Mouse (Mus musculus) cerebellum, adult 9-11 months (tissue): Measurements from ENCODE around the gene CT030661.1.
"Not testable (repeated sequence)": the region's sequence is repeated elsewhere in the genome, so short reads cannot be mapped to it uniquely, and the experiment has no call there.

ENCODE experiments used
- DNase-seq: peaks from one replicate; pipeline ENCODE4 v3.0.0; 2022

Gene CT030661.1

DNA sequence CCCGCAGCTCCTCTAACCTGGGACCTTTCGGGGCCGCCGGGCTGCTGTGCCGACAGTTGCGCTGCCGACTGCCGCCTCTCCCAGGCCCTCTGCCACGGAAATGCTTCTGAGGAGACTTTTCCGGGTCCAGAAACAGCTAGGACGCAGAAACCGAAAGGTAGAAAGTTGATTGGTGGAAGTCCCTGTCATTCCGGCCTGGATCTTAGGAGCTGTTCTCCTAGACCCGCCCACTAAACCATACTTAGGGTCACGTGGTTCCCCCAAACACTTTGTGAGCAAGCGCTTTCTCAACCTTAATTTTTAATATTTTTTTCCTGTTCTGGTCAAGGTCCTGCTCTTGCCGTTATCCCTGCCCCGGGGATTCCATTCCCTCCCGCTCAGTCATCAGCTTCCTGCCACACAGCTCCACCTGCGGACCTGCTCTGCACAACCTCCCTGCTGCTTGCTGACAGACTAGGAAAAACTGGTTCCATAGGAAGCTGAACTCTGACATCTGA is at the start of gene CT030661.1:
CT030661.1 (minus strand) TSS at position 108 of the 497 bp plus-strand sequence.
- peak; percentile 94 for DNase-seq

DNA sequence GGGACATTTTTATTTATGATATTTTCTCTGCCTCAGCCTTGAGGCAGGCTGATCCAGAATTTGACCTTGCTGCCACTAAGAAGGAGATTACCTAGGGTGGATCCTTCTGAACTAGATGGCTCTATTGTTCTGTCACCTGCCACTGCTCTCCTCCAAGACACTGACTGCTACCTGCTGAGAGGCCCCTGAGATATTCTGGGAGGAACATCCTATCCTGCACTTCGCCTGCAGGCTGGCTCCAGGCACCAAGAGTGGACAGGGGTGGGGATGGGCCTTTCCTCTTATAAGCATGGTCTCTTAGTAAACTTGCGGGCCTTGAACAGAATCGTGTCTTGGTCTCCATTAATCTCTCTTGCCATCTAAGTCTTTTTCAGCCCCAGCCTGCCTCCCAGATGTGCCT is 49.3 kb upstream of the CT030661.1 start:
- DNase-seq, result no peak

- DNase-seq, result peak; percentile 56
Measured at GRCm38 (mm10) chr17:22361101-22361781, 46.6 kb upstream of the CT030661.1 start, which contains the start of the genes Zfp944 and Zfp758. Zfp944 (minus strand) TSS chr17:22361400. Zfp758 (plus strand) TSS chr17:22361453.

DNA sequence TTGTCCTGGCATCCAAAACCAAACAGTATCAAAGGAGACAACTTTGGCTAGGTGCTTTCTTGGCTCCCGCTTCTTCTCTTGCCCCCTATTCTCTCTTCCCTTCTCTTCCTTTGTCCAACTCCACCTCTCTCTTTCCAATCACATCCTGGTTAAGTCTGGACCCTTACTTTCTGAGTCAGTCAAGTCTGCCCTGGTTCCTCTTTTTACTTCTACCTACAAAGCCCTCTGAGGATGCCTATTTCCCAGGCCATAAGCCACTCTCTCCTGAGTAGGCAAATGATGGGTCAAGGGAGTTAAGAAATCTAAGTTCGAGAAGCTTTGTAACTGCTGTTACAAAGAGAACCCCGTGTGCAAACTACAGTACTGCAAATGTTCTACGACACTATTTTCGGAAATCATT is 45.9 kb upstream of the CT030661.1 start:
- DNase-seq, result no peak

DNA sequence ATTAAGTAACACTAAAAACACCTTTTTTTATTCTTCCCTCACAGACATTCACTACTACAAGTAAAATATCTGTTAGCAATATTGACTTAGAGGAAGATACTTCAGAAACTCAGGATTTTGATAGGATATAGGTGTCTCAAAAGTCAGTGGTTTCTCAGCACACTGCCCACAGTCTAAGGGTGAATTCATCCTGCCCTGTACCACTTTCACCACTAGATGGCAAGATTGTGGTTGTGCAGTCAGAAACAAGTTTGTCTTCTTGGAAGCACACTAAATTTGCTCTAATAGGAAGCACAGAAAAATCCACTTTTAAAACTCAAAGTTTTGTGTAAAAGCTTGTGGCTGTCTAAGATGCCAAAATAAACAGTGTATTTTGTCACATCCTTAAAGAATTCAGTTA is 38.2 kb upstream of the CT030661.1 start:
- no peak for DNase-seq

GRCm38 (mm10) chr17:22315247-22315646 is 610 bp upstream of the CT030661.1 start:
- not testable (repeated sequence) for DNase-seq

DNA sequence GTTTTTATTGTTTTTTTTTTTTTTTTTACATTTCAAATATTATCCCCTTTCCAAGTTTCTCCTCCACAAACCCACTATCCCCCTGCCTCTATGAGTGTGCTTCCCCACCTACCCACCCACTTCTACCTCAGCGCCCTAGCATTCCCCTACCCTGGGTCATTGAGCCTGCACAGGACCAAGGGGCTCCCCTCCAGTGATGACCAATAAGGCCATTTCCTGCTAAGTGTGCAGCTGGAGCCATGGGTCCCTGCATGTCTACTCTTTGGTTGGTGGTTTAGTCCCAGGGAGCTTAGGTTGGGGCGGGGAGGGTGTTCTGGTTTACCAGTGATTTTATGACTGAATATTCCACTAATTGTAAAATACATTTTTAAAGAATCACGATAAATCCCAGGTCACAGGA is 418 bp downstream of the CT030661.1 start:
- DNase-seq, result peak; percentile 30
